Mouse (Mus musculus) heart, postnatal 14 days (tissue): ENCODE data around the gene Timp2. TPM values are rescaled to one million over a fixed set of nuclear protein-coding genes. Genes with fewer than 3 reads are reported as not detected.
"Not testable (repeated sequence)": the region's sequence is repeated elsewhere in the genome, so short reads cannot be mapped to it uniquely, and the experiment has no call there.

Experiments used
- DNase-seq, 2 experiments: peaks; one replicate each; pipeline ENCODE4 v3.0.0; 2021 to 2022
- intact Hi-C: fragments of 180-260 bp; cut with DNase I; formaldehyde crosslinking; loops from one replicate; pipeline ENCODE4 v1.15.1; 2025
- long read RNA-seq, 2 experiments: library from polyadenylated mRNA; stranded (forward); transcript quantifications; one replicate each; pipeline ENCODE4 v2.0.0; 2021
- total RNA-seq, 2 experiments: library from RNA; stranded (reverse); gene quantifications; 2 replicates each; pipeline ENCODE4 v1.2.3; 2021

Timp2 gene
- 100 to 1,000 TPM; 150 to 168 TPM for total RNA-seq
- long read RNA-seq, experiment 1, transcript Timp2-201 (5 exons, 3,709 nt) = major isoform, 148 of 173 reads
- long read RNA-seq, experiment 1, partial matches to known transcripts = 0 of 173 reads
- long read RNA-seq, experiment 1, other reads (novel, unspliced or antisense) = 25 of 173 reads
- long read RNA-seq, experiment 2, transcript Timp2-201 (5 exons, 3,709 nt) = major isoform, 132 of 151 reads
- long read RNA-seq, experiment 2, partial matches to known transcripts = 0 of 151 reads
- long read RNA-seq, experiment 2, other reads (novel, unspliced or antisense) = 19 of 151 reads

DNA sequence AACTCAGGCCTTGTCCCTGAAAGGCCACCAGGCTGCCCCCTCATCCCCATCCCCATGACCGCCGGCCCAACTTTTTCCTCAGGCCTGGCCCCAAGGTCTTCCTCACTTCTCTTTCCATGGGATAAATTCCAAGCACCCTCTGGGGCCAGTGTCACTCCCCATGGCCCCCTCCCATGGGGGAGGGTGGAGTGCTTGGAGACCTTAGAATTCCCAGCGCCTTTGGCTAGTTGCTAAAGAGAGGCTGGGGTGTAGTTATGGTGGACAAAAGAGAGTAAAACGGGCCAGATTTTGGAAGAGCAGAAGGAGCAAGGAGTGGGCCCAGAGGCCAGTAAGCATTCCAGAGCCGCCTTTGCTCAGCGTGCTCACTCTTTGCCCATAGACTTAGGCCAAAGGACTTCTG is at the start of gene Timp2:
Gene Timp2 (minus strand): TSS at position 101 of the 400 bp plus-strand sequence.
- intact Hi-C loops = loop anchor here (2.0 kb wide), 1 partner anchor 37 kb away; no protein-coding TSS in a partner anchor
- no peak for DNase-seq

- DNase-seq = peak in 1 of 2 experiments; percentile 0
- intact Hi-C loops = loop anchor here (10.0 kb wide), 1 partner anchor 321 kb away; no protein-coding TSS in a partner anchor
These were observed 49.8 kb upstream of the Timp2 start for GRCm38 (mm10) chr11:118405311-118405710.

DNA sequence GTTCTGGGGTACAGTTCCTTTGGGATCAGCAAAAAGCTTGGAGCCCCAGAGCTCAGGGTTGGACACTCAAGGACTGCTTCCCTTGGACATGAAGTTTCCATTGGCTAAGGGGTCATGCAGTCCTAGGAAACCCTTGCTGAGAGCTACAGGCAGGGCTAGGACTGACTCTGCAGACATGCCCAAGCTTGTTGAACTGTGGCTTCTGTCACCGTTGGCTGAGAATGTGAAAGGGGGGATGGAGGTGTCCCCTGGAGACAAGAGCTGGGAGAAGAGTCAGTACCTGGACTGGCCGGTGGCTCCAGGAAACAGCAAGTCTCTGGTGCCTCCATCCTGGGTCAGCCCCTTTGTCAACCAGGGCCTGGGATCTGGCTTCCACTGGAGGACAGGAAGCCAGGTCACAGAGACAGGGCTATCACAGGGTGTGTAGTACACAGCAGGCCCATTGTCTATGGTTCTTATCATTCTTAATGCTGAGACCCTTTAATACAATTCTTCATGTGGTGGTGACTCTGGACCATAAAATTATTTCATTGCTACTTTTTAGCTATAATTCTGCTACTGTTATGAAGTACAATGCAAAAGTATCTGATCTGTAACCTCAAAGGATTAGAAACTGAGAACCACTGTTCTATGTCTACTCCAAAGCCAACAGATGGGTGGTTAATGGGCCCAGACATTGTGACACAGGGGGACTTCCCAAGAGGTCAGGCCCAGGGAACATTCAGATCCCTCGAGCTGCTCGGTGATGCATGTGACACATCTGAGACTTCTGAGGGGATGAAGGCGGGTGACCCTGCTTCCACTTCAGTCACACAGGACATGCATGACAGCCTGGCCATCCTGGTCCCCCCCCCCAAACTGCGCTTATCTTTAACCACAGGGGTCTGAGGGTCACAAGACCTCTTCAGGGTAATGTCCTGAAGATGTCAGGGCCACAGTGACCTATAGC is 48.7 kb upstream of the Timp2 start:
- intact Hi-C loops = loop anchor here (10.0 kb wide), 1 partner anchor 319 kb away; no protein-coding TSS in a partner anchor
- DNase-seq = no peak

DNA sequence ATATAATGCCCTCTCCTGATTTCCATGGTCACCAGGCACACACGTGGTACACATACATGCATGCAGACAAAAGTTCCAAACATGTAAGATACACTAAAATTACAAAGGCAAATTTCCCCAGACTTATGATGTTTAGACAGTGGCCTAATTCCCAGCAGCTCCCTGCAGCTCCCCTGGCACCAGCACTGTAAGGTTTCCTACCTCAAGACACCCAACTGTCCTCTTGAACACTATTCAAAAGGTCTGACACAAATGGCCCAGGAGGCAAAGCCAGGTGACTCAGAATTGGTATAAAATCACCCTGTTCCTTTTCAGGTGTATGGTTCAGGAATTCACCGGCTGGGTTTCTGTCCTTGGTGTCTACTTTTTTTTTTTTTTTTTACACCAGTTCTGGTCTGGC is 47.6 kb upstream of the Timp2 start:
- DNase-seq = peak in 1 of 2 experiments; percentile 1
- intact Hi-C loops = loop anchor here (10.0 kb wide), 1 partner anchor 318 kb away; no protein-coding TSS in a partner anchor

DNA sequence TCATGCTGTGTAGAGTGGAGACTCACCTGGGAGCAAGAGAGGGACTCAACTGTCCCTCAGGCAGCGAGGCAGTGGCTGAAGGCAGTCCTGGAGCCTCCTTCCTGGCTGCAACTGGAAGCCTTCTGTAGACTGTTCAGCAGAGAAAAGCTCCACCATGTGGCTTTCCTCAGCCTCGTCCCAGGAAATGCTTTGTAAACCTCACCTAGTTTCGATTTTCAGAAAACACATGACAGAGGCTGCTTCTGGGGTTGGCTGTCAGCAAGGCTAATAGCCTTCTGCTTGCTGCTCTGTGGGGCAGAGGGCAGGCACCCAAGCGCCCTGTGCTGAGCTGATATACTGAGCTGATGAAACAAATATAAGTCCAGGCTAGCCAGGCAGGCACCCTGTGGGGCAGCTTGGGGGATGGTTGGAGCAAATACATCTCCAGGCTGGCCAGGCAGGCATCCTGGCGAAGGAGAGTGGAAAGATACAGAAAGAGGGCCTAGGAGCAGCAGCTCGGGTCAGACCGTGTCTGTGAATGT is 46.3 kb upstream of the Timp2 start, which contains the start of gene Lgals3bp:
Gene Lgals3bp (minus strand): TSS at position 333 of the 521 bp plus-strand sequence.
- intact Hi-C loops = loop anchor here (10.0 kb wide), 1 partner anchor 317 kb away; no protein-coding TSS in a partner anchor
- peak; percentile 50 to 70 for DNase-seq

DNA sequence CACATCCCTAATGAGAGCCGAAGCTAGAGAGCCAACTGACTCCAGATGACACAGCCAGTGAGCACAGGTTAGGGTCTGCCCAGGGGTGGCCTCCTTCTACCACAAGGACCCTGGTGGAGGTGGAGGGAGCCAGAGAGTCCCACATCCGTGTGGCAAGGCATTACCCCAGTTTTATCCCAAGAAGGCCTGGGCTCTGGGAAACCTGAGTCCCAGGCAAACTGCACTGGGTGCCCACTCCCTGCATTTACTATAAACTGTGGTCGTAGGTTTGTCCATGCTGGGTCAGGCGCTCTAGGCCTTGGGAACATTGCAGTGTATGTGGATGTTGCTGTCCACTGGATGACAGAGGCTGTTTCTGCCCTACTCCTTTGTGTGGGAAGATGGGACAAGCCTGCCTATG is 45.7 kb upstream of the Timp2 start:
- DNase-seq = no peak
- intact Hi-C loops = loop anchor here (10.0 kb wide), 1 partner anchor 316 kb away; no protein-coding TSS in a partner anchor

DNA sequence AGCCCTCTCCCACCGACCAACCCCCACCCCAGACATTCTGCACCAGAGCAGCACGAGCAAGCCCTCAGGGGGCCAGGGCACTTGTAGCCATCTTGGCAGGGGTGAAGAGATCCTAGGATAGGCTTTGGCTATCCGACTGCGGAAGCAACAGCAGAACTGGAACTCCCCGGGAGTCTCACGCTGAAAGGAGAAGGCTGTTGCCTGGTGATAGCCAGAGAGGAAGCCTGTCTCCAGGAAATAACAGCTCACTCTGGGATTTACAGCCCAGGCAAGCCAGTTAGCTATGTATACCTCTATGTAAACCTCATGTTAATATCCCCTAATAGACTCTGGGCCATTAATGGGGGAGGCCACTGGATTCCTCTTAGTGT is 45.0 kb upstream of the Timp2 start:
- intact Hi-C loops = loop anchor here (10.0 kb wide), 1 partner anchor 316 kb away; no protein-coding TSS in a partner anchor
- DNase-seq = peak in 1 of 2 experiments; percentile 57

GRCm38 (mm10) chr11:118399891-118400565 is 44.5 kb upstream of the Timp2 start:
- DNase-seq = peak in 1 of 2 experiments; percentile 10
- intact Hi-C loops = loop anchor here (10.0 kb wide), 1 partner anchor 315 kb away; no protein-coding TSS in a partner anchor

- DNase-seq = peak in 1 of 2 experiments; percentile 1
- intact Hi-C loops = no loop called here
These were observed 42.4 kb upstream of the Timp2 start for GRCm38 (mm10) chr11:118397806-118398530.

DNA sequence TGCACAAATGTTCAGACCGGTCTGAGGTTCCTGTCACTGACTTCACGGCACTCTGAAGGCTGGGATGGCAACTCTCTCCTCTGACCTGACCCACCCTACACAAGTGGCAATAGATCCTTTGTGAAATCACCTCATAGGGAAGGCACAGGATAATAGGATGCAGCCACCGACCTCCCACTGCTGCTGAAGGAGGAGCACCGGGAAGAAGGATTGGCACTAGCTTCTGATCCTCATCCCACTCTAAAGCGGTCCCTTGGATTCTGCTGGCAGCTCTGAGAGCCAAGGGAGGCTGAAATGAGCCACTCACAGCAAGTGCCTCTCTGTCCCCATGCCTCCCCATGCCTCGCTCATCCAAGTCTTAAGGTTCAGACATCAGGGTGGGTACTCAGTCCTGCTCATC is 39.0 kb upstream of the Timp2 start:
- DNase-seq = peak in 1 of 2 experiments; percentile 0
- intact Hi-C loops = no loop called here

GRCm38 (mm10) chr11:118393991-118394390 is 38.5 kb upstream of the Timp2 start:
- DNase-seq = no peak
- intact Hi-C loops = no loop called here

DNA sequence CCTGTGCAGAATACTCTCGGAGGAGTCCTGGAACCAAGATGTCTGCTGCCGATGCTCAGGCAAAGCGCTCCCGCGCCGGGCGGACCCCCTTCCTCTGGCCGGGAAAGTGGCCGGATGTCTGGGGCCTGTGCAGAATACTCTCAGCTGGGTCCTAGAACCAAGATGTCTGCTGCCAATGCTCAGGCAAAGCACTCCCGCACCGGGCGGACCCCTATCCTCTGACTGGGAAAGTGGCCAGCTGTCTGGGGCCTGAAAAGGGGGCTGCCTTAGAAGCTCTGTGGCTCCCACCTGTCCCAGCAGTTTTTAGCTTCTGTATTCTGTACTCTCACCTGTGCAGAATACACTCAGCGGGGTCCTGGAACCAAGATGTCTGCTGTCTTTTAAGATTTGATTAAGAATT is 32.3 kb upstream of the Timp2 start:
- intact Hi-C loops, DNase-seq: not testable (repeated sequence)

DNA sequence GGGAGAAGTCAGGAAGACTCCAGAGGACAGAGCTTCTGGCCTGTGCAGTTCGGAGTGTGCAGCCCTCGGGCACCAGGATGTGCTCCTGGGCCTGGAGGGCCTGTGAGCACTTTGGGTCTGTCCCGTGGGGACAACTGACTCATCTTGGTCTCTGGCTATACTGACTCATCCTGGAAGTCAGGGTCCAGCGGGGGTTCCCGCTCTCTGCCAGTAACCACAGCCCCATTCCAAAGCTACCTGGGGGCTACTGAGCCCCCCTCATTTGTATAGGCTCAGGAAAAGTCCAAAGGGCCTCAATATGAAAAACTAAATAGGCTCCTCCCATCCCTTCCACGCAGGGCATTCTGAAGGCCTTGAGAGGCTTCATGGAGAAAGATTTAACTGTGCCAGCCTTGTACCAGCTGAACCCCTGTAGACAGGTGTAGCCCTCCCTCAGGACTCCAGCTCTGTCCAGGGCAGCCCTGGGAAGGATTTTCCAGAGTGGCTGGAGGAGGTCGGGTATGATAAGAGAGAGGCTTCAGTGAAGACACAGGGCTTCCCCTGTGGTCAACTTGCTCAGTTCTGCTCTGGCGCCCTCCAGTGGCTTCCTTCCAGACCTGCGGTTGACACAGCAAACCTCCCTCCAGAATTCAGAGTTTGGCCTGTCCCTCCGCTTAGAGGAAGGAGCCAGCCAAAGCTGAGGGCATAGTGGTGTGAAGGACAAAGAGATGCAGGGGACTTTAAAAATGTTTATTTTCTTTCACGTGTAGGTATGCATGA is 23.9 kb upstream of the Timp2 start:
- DNase-seq = peak; percentile 91 to 94
- intact Hi-C loops = loop anchor here (1.0 to 5.0 kb wide), 2 partner anchors 62 to 297 kb away; no protein-coding TSS in a partner anchor

DNA sequence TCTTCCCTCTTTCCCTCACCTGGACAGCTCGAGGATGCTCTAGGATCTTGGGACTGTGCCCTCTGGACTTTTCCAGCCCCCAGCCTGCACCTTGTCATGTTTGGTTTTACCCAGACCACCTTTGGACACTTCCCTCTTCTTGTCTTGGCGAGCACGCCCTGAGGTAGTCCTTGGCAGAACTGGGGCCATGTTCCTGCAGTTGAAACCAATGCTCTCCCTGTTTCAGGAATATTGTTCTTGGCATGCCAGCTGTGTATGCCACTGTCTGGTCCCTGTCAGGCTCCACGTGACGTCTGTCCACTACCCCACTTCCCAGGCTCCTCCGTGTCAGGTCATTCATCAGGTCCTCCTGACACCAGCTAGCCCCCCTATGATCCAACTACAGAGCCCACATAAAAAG is 23.1 kb upstream of the Timp2 start:
- intact Hi-C loops = loop anchor here (1.0 to 5.0 kb wide), 2 partner anchors 61 to 296 kb away; no protein-coding TSS in a partner anchor
- no peak for DNase-seq

GRCm38 (mm10) chr11:118376323-118376722 is 20.8 kb upstream of the Timp2 start:
- DNase-seq = not testable (repeated sequence)
- intact Hi-C loops = loop anchor here (5.0 kb wide), 1 partner anchor 294 kb away; no protein-coding TSS in a partner anchor

GRCm38 (mm10) chr11:118375881-118376280 is 20.3 kb upstream of the Timp2 start:
- intact Hi-C loops = loop anchor here (5.0 kb wide), 1 partner anchor 294 kb away; no protein-coding TSS in a partner anchor
- peak in 1 of 2 experiments; percentile 40 for DNase-seq

DNA sequence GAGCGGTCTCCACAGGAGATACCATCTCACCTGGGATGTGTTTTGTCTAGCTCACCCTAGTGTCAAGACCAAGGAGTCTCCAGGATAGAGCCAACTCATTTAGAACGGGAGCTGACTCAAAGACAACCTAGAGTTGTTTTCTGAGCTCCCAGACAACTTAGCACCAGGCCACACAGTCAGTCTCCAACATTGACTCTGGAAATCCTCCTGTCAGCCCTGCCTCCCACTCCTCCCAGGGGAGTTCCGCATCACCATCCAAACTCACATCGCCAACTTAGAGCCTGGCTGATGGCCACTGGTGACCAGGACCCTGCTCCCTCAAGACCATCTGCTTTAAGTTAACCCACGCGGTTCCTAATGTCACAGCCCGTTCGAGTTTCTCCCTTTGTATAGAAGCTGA is 19.9 kb upstream of the Timp2 start:
- DNase-seq = no peak
- intact Hi-C loops = loop anchor here (5.0 kb wide), 1 partner anchor 293 kb away; no protein-coding TSS in a partner anchor

DNA sequence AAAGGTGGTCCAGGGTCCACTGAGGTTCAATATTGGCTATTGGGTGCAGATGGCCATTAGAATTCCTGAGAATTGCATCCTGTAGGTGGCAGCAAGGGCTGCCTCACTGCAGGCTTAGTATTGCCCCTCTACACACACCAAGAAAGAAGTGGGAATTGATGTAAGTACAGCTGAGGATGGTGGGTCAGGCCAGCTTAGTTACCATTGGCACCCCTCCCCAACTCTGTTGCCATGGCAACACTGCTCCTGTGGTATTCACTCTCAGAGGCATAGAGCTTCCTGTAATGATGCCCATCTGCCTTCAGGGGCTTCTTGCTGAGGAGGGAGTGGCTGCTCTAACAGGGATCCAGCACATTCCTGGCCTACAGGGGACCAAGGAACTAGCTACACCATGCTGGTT is 19.5 kb upstream of the Timp2 start:
- intact Hi-C loops = loop anchor here (5.0 kb wide), 1 partner anchor 293 kb away; no protein-coding TSS in a partner anchor
- no peak for DNase-seq
